Mouse (Mus musculus): Measurements from ENCODE around the gene Fastkd5. TPM values are rescaled to one million over a fixed set of nuclear protein-coding genes. Genes with fewer than 3 reads are reported as not detected.

The Fastkd5 gene
- total and polyA plus RNA-seq, 2 experiments from 2014 or later: 8.1 to 10.0 TPM

- peaks cover 37% of the 10 kb centered on the region for H3K36me3 ChIP-seq (ENCODE audit: insufficient read depth)
- DNase-seq (no peak), ATAC-seq (no peak)
- H3K9me3 ChIP-seq (ENCODE audit: low read length): no peaks in the 10 kb centered on the region
- no peak for TF ChIP-seq CTCF (IDR thresholded peaks at IDR 0.05; ENCODE audit: low read depth)
- H3K4me3 ChIP-seq (ENCODE audit: low read depth, low read length): no peak overlapping the region
- WGBS: 86% methylated on average over 7 of the region's 7 CpGs
- H3K27me3 ChIP-seq (ENCODE audit: insufficient read depth, low read length): no peaks in the 10 kb centered on the region
- H3K27ac ChIP-seq (ENCODE audit: low read depth, low read length): no peak overlapping the region
- H3K4me2 ChIP-seq (ENCODE audit: low read depth): no peak overlapping the region
- H3K4me1 ChIP-seq (ENCODE audit: insufficient read depth): no peaks in the 10 kb centered on the region
- H3K9ac ChIP-seq: no peak overlapping the region
These were observed 10.9 kb downstream of the Fastkd5 start for GRCm38 (mm10) chr2:130618972-130619371.

DNA sequence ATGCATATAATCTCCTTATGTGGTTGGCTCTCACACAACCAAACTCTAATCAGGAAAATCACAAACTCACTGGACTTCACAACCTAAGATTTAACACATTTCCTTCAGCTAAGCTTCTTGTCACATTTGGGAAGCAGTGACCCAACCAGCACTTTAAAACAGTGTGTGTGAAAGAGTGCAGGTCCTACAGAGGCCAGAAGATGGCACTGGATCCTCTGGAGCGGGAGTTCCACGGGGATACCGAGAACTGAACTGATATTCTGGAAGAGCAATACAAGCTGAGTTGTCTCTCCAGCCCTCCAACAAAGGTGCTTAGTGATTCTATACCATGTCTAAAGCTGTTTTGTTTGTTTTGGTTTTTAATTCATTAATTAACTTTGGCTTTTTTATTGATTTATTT, 16.7 kb downstream of the Fastkd5 start:
- no peak overlapping the region for H3K27ac ChIP-seq (ENCODE audit: low read depth, low read length)
- H3K4me3 ChIP-seq (ENCODE audit: low read depth, low read length): no peak overlapping the region
- 54% methylated on average over 3 of the region's 3 CpGs for WGBS
- H3K4me1 ChIP-seq (ENCODE audit: insufficient read depth): no peaks in the 10 kb centered on the region
- no peak overlapping the region for H3K4me2 ChIP-seq (ENCODE audit: low read depth)
- no peak for DNase-seq
- ATAC-seq: no peak
- no peaks in the 10 kb centered on the region for H3K27me3 ChIP-seq (ENCODE audit: insufficient read depth, low read length)
- H3K9me3 ChIP-seq (ENCODE audit: low read length): no peaks in the 10 kb centered on the region
- peaks cover 25% of the 10 kb centered on the region for H3K36me3 ChIP-seq (ENCODE audit: insufficient read depth)
- H3K9ac ChIP-seq: no peak overlapping the region
- peak; percentile 52 for TF ChIP-seq CTCF (IDR thresholded peaks at IDR 0.05; ENCODE audit: low read depth)

DNA sequence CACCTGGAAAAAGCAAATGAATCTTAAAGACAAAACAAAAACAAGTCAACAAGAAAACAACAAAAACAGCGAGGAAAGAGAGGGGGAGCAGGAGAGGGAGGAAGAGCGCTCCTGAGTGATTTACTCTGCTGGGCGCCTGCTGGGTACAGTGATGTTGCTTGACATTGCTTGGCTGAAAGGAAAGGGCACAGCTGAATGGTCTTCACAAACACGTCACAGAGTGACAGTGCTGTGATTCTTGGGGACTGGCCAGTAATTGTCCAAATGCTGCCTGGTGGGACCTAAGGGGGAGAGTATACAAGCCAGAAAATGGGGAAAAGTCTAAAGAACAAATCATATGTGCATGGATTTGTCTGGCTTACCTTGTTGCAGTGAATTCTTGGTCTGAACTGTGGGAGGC, 27.6 kb downstream of the Fastkd5 start:
- H3K27ac ChIP-seq (ENCODE audit: low read depth, low read length): no peak overlapping the region
- no peak for TF ChIP-seq CTCF (IDR thresholded peaks at IDR 0.05; ENCODE audit: low read depth)
- H3K4me1 ChIP-seq (ENCODE audit: insufficient read depth): no peaks in the 10 kb centered on the region
- H3K9ac ChIP-seq: no peak overlapping the region
- H3K4me3 ChIP-seq (ENCODE audit: low read depth, low read length): no peak overlapping the region
- no peaks in the 10 kb centered on the region for H3K27me3 ChIP-seq (ENCODE audit: insufficient read depth, low read length)
- no peak overlapping the region for H3K4me2 ChIP-seq (ENCODE audit: low read depth)
- H3K36me3 ChIP-seq (ENCODE audit: insufficient read depth): peaks cover 49% of the 10 kb centered on the region
- ATAC-seq (no peak), DNase-seq (no peak)
- H3K9me3 ChIP-seq (ENCODE audit: low read length): no peaks in the 10 kb centered on the region
- 86% methylated on average over 4 of the region's 4 CpGs for WGBS

GRCm38 (mm10) chr2:130598399-130598798, 31.4 kb downstream of the Fastkd5 start:
- DNase-seq (no peak), ATAC-seq (no peak)
- Histone ChIP-seq H3K27me3 (ENCODE audit: insufficient read depth, low read length) (no peaks in the 10 kb centered on the region), H3K36me3 (ENCODE audit: insufficient read depth) (peaks cover 61% of the 10 kb centered on the region), H3K27ac (ENCODE audit: low read depth, low read length) (no peak overlapping the region), H3K9me3 (ENCODE audit: low read length) (no peaks in the 10 kb centered on the region), H3K9ac (no peak overlapping the region), H3K4me2 (ENCODE audit: low read depth) (no peak overlapping the region), H3K4me3 (ENCODE audit: low read depth, low read length) (no peak overlapping the region), H3K4me1 (ENCODE audit: insufficient read depth) (no peaks in the 10 kb centered on the region)
- no peak for TF ChIP-seq CTCF (IDR thresholded peaks at IDR 0.05; ENCODE audit: low read depth)
- WGBS: 79% methylated on average over 3 of the region's 3 CpGs

GRCm38 (mm10) chr2:130597601-130598010, 32.2 kb downstream of the Fastkd5 start:
- Histone ChIP-seq H3K27ac (ENCODE audit: low read depth, low read length) (no peak overlapping the region), H3K27me3 (ENCODE audit: insufficient read depth, low read length) (no peaks in the 10 kb centered on the region), H3K4me2 (ENCODE audit: low read depth) (no peak overlapping the region), H3K9ac (no peak overlapping the region), H3K36me3 (ENCODE audit: insufficient read depth) (peaks cover 58% of the 10 kb centered on the region), H3K4me1 (ENCODE audit: insufficient read depth) (no peaks in the 10 kb centered on the region), H3K9me3 (ENCODE audit: low read length) (no peaks in the 10 kb centered on the region), H3K4me3 (ENCODE audit: low read depth, low read length) (no peak overlapping the region)
- peak; percentile 73 for TF ChIP-seq CTCF (IDR thresholded peaks at IDR 0.05; ENCODE audit: low read depth)
- WGBS: 3% methylated on average over 1 of the region's 1 CpGs
- ATAC-seq (peak; percentile 78), DNase-seq (peak; percentile 69)

- DNase-seq (no peak), ATAC-seq (no peak)
- Histone ChIP-seq H3K9ac (no peak overlapping the region), H3K9me3 (ENCODE audit: low read length) (no peaks in the 10 kb centered on the region), H3K4me3 (ENCODE audit: low read depth, low read length) (no peak overlapping the region), H3K27ac (ENCODE audit: low read depth, low read length) (no peak overlapping the region), H3K4me2 (ENCODE audit: low read depth) (no peak overlapping the region), H3K4me1 (ENCODE audit: insufficient read depth) (no peaks in the 10 kb centered on the region), H3K36me3 (ENCODE audit: insufficient read depth) (peaks cover 61% of the 10 kb centered on the region), H3K27me3 (ENCODE audit: insufficient read depth, low read length) (no peaks in the 10 kb centered on the region)
- no peak for TF ChIP-seq CTCF (IDR thresholded peaks at IDR 0.05; ENCODE audit: low read depth)
- WGBS: 83% methylated on average over 1 of the region's 1 CpGs
These were observed 34.2 kb downstream of the Fastkd5 start for GRCm38 (mm10) chr2:130595596-130595995.

DNA sequence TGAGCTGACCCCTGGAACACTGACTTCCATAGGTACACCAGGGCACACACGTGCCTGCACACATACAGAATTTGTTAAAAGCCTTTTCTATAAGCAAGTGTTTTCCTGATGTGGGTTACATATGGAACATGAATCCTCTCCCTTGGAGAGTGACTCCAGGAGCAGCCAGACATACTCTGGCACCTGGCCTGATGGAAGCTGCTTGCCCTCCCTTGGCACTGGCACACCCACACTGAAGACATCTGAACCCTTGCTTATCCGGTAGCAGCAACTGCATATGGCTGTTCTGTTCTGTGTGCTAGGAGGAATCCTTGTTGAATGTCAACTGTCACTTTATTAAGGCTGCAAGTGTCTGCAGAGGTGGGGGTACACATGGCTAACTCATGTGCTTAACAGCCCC, 38.8 kb downstream of the Fastkd5 start:
- DNase-seq (no peak), ATAC-seq (no peak)
- H3K9me3 ChIP-seq (ENCODE audit: low read length): no peaks in the 10 kb centered on the region
- 90% methylated on average over 2 of the region's 2 CpGs for WGBS
- no peak overlapping the region for H3K4me2 ChIP-seq (ENCODE audit: low read depth)
- no peaks in the 10 kb centered on the region for H3K4me1 ChIP-seq (ENCODE audit: insufficient read depth)
- H3K36me3 ChIP-seq (ENCODE audit: insufficient read depth): peaks cover 33% of the 10 kb centered on the region
- TF ChIP-seq CTCF (IDR thresholded peaks at IDR 0.05; ENCODE audit: low read depth): no peak
- H3K9ac ChIP-seq: no peak overlapping the region
- H3K27ac ChIP-seq (ENCODE audit: low read depth, low read length): no peak overlapping the region
- no peak overlapping the region for H3K4me3 ChIP-seq (ENCODE audit: low read depth, low read length)
- no peaks in the 10 kb centered on the region for H3K27me3 ChIP-seq (ENCODE audit: insufficient read depth, low read length)

GRCm38 (mm10) chr2:130589761-130590160, 40.1 kb downstream of the Fastkd5 start:
- Histone ChIP-seq H3K27me3 (ENCODE audit: insufficient read depth, low read length) (no peaks in the 10 kb centered on the region), H3K9ac (no peak overlapping the region), H3K9me3 (ENCODE audit: low read length) (no peaks in the 10 kb centered on the region), H3K4me2 (ENCODE audit: low read depth) (no peak overlapping the region), H3K36me3 (ENCODE audit: insufficient read depth) (peaks cover 23% of the 10 kb centered on the region), H3K4me1 (ENCODE audit: insufficient read depth) (no peaks in the 10 kb centered on the region), H3K27ac (ENCODE audit: low read depth, low read length) (no peak overlapping the region), H3K4me3 (ENCODE audit: low read depth, low read length) (no peak overlapping the region)
- ATAC-seq: no peak
- no peak for DNase-seq
- no peak for TF ChIP-seq CTCF (IDR thresholded peaks at IDR 0.05; ENCODE audit: low read depth)
- 97% methylated on average over 2 of the region's 2 CpGs for WGBS
